9 mouse cellular contexts compared by ENCODE assay signal in genomic region chr16:85128693-85129657, GRCm38 (mm10). TPM values are rescaled to one million over a fixed set of nuclear protein-coding genes. Genes with fewer than 3 reads are reported as not detected.
DNase-seq lines count a peak whose midpoint lies in the region; ATAC-seq lines count a peak whose summit lies in the region.
"Had no signal": no experiment of that assay in that cellular context is flagged by ENCODE, and none has a peak within 500 bp of the region (broad histone marks: within the 10 kb centered on the region; RNA-seq: fewer than 3 reads in every experiment).

No protein-coding gene starts in this region.

- H3K4me2 ChIP-seq in heart, embryonic 11.5 days: no peak overlapping the region
- H3K4me2 ChIP-seq in midbrain, embryonic 13.5 days (replicated peaks): no peak overlapping the region
- no peak overlapping the region for H3K4me2 ChIP-seq in midbrain, embryonic 14.5 days (ENCODE audit: low read length)
- no peak overlapping the region for H3K4me2 ChIP-seq in hindbrain, embryonic 15.5 days
- no peak overlapping the region for H3K4me2 ChIP-seq in stomach, embryonic 16.5 days (ENCODE audit: low read depth, low read length)

- no peak overlapping the region for H3K4me3 ChIP-seq in heart, embryonic 11.5 days (ENCODE audit: low read depth, low read length)
- no peak overlapping the region for H3K4me3 ChIP-seq in midbrain, embryonic 13.5 days (replicated peaks)
- no peak overlapping the region for H3K4me3 ChIP-seq in midbrain, embryonic 14.5 days (replicated peaks; ENCODE audit: low read depth, low read length)
- no peak overlapping the region for H3K4me3 ChIP-seq in hindbrain, embryonic 15.5 days
- H3K4me3 ChIP-seq in stomach, embryonic 16.5 days (replicated peaks; ENCODE audit: low read length): no peak overlapping the region

- 46% methylated on average over 13 of the region's 13 CpGs for whole genome bisulfite sequencing in heart, embryonic 11.5 days (ENCODE audit: insufficient replicate concordance)
- 61% methylated on average over 13 of the region's 13 CpGs for WGBS in midbrain, embryonic 13.5 days
- WGBS in midbrain, embryonic 14.5 days: 69% methylated on average over 13 of the region's 13 CpGs
- WGBS in hindbrain, embryonic 15.5 days: 63% methylated on average over 13 of the region's 13 CpGs
- 22% methylated on average over 13 of the region's 13 CpGs for WGBS in stomach, embryonic 16.5 days

- H3K9ac ChIP-seq in heart, embryonic 11.5 days (ENCODE audit: low read depth, low read length): no peak overlapping the region
- H3K9ac ChIP-seq in midbrain, embryonic 13.5 days (replicated peaks): no peak overlapping the region
- no peak overlapping the region for H3K9ac ChIP-seq in midbrain, embryonic 14.5 days (replicated peaks; ENCODE audit: low read length)
- H3K9ac ChIP-seq in hindbrain, embryonic 15.5 days: no peak overlapping the region
- H3K9ac ChIP-seq in stomach, embryonic 16.5 days (ENCODE audit: low read length): no peak overlapping the region

- no peaks in the 10 kb centered on the region for H3K9me3 ChIP-seq in heart, embryonic 11.5 days (replicated peaks; ENCODE audit: control insufficient read depth, low read length)
- H3K9me3 ChIP-seq in midbrain, embryonic 13.5 days: peaks cover 3% of the 10 kb centered on the region
- no peaks in the 10 kb centered on the region for H3K9me3 ChIP-seq in midbrain, embryonic 14.5 days (ENCODE audit: control insufficient read depth, low read length)
- H3K9me3 ChIP-seq in hindbrain, embryonic 15.5 days: no peaks in the 10 kb centered on the region
- no peaks in the 10 kb centered on the region for H3K9me3 ChIP-seq in stomach, embryonic 16.5 days (replicated peaks; ENCODE audit: control insufficient read depth, low read length)

- peak overlapping the region; percentile 50; the same call in 1 of the 2 replicates for H3K27ac ChIP-seq in heart, embryonic 11.5 days (ENCODE audit: low read depth, low read length)
- 0 out of 2 replicates have a peak overlapping the region, but pooled peaks have one; percentile 19 for H3K27ac ChIP-seq in midbrain, embryonic 13.5 days
- H3K27ac ChIP-seq in midbrain, embryonic 14.5 days (replicated peaks; ENCODE audit: low read depth, low read length): no peak overlapping the region
- H3K27ac ChIP-seq in hindbrain, embryonic 15.5 days (replicated peaks): peak overlapping the region; percentile 45
- peak overlapping the region; percentile 79 for H3K27ac ChIP-seq in stomach, embryonic 16.5 days (ENCODE audit: low read length)

- no peaks in the 10 kb centered on the region for H3K27me3 ChIP-seq in heart, embryonic 11.5 days (ENCODE audit: control insufficient read depth, insufficient read depth, low read length)
- no peaks in the 10 kb centered on the region for H3K27me3 ChIP-seq in midbrain, embryonic 13.5 days
- H3K27me3 ChIP-seq in midbrain, embryonic 14.5 days (ENCODE audit: control insufficient read depth, insufficient read depth, low read length): no peaks in the 10 kb centered on the region
- no peaks in the 10 kb centered on the region for H3K27me3 ChIP-seq in hindbrain, embryonic 15.5 days
- H3K27me3 ChIP-seq in stomach, embryonic 16.5 days (ENCODE audit: control insufficient read depth, insufficient read depth, low read length): no peaks in the 10 kb centered on the region

- DNase-seq in heart, adult 9 months (ENCODE audit: low spot score in 2 of 2): no peak
- no peak for DNase-seq in midbrain, embryonic 14.5 days
- no peak for DNase-seq in testis, postnatal 14 days (ENCODE audit: low spot score)
- DNase-seq: kidney, postnatal 36 days had no signal

- peaks cover 31% of the 10 kb centered on the region for H3K4me1 ChIP-seq in heart, embryonic 11.5 days (ENCODE audit: control insufficient read depth, insufficient read depth, low read length)
- H3K4me1 ChIP-seq in midbrain, embryonic 13.5 days (replicated peaks): peaks cover 29% of the 10 kb centered on the region
- H3K4me1 ChIP-seq in midbrain, embryonic 14.5 days (ENCODE audit: control insufficient read depth, insufficient read depth, low read length): peaks cover 3% of the 10 kb centered on the region; the same call in 1 of the 2 replicates
- peaks cover 38% of the 10 kb centered on the region for H3K4me1 ChIP-seq in hindbrain, embryonic 15.5 days (replicated peaks)
- H3K4me1 ChIP-seq in stomach, embryonic 16.5 days (ENCODE audit: control insufficient read depth, insufficient read depth, low read length): peaks cover 34% of the 10 kb centered on the region

- H3K36me3 ChIP-seq in heart, embryonic 11.5 days (ENCODE audit: control insufficient read depth, insufficient read depth, low read length): no peaks in the 10 kb centered on the region
- H3K36me3 ChIP-seq in midbrain, embryonic 13.5 days: 0 out of 2 replicates have a peak, but pooled peaks cover 12% of the 10 kb centered on the region
- no peaks in the 10 kb centered on the region for H3K36me3 ChIP-seq in midbrain, embryonic 14.5 days (ENCODE audit: control insufficient read depth, insufficient read depth, low read length)
- H3K36me3 ChIP-seq in hindbrain, embryonic 15.5 days: no peaks in the 10 kb centered on the region
- H3K36me3 ChIP-seq in stomach, embryonic 16.5 days (ENCODE audit: control insufficient read depth, insufficient read depth, low read length): no peaks in the 10 kb centered on the region

- no peak for ATAC-seq in heart, embryonic 11.5 days (replicated peaks; ENCODE audit: insufficient number of reproducible peaks, low FRiP score, low TSS enrichment)
- no peak for ATAC-seq in midbrain, embryonic 13.5 days
- no peak for ATAC-seq in midbrain, embryonic 14.5 days (ENCODE audit: low FRiP score, low TSS enrichment)
- ATAC-seq in hindbrain, embryonic 15.5 days (ENCODE audit: low FRiP score, low read depth): no peak
- no peak for ATAC-seq in stomach, embryonic 16.5 days (ENCODE audit: insufficient read depth, low FRiP score)
- no peak for ATAC-seq in CD4-positive, CD25-positive, alpha-beta regulatory T cell, adult 4 months

RNA-seq across cellular contexts. Expression of gene App, which starts 44.6 kb away (rescaled TPM):
- 143 and 180 TPM in 2 replicates for polyA plus RNA-seq in heart, embryonic 11.5 days (2014; fragmentation: Nextera tagmentation; extraction: Ambion mirVana)
- 257 and 271 TPM in 2 replicates for polyA plus RNA-seq in midbrain, embryonic 13.5 days (2015; fragmentation: Nextera tagmentation; extraction: Ambion mirVana)
- polyA plus RNA-seq in midbrain, embryonic 14.5 days (2014; fragmentation: Nextera tagmentation; extraction: Ambion mirVana): 327 and 339 TPM in 2 replicates
- 452 and 455 TPM in 2 replicates for polyA plus RNA-seq in hindbrain, embryonic 15.5 days (2015; fragmentation: Nextera tagmentation; extraction: Ambion mirVana)
- polyA plus RNA-seq in stomach, embryonic 16.5 days (2015; fragmentation: Nextera tagmentation; extraction: Ambion mirVana): 193 and 198 TPM in 2 replicates
- polyA plus RNA-seq in CD4-positive, CD25-positive, alpha-beta regulatory T cell, adult 4 months (2017; shearing (Covaris generic)): under 1 TPM; 0.20 to 0.30 TPM

Comparison
In these comparisons a context has a peak if more than half of its experiments do, and no peak if none do; other contexts are left out.
1. RNA of gene App, which starts 44.6 kb away (polyA plus RNA-seq): 452 to 455 TPM in hindbrain, embryonic 15.5 days, 327 to 339 TPM in midbrain, embryonic 14.5 days, 257 to 271 TPM in midbrain, embryonic 13.5 days, 193 to 198 TPM in stomach, embryonic 16.5 days and 143 to 180 TPM in heart, embryonic 11.5 days; 0.20 to 0.30 TPM in CD4-positive, CD25-positive, alpha-beta regulatory T cell, adult 4 months; every median in the first group is over 100 times any median in the second.